Mouse (Mus musculus) neural tube, embryonic 13.5 days (tissue): ENCODE results near the gene Ak6. TPM values are rescaled to one million over a fixed set of nuclear protein-coding genes. Genes with fewer than 3 reads are reported as not detected.

Experiments used
- ATAC-seq: fragments of 200-750 bp; cut with Nextera tagmentation; 2 replicates; pipeline ENCODE4 v1.8.0; 2017; ENCODE audit warnings: low read depth, mild to moderate bottlenecking, moderate TSS enrichment, moderate library complexity
- H3K27ac ChIP-seq: fragments of 300-500 bp; sonication (generic); replicated peaks from 2 replicates; pipeline ENCODE4 v1.5.1; 2015; ENCODE audit warnings: moderate library complexity, mild to moderate bottlenecking, inconsistent platforms
- H3K27me3 ChIP-seq: fragments of 300-500 bp; sonication (generic); 2 replicates; pipeline ENCODE4 v1.6.1; 2015; ENCODE audit warnings: mild to moderate bottlenecking, inconsistent platforms
- H3K36me3 ChIP-seq: fragments of 300-500 bp; sonication (generic); 2 replicates; pipeline ENCODE4 v1.6.1; 2015; ENCODE audit warnings: mild to moderate bottlenecking, inconsistent platforms
- H3K4me1 ChIP-seq: fragments of 300-500 bp; sonication (generic); replicated peaks from 2 replicates; pipeline ENCODE4 v1.6.1; 2015; ENCODE audit warnings: inconsistent platforms
- H3K4me2 ChIP-seq: fragments of 300-500 bp; sonication (generic); 2 replicates; pipeline ENCODE4 v1.6.1; 2015; ENCODE audit warnings: inconsistent platforms, mild to moderate bottlenecking, moderate library complexity
- H3K4me3 ChIP-seq: fragments of 300-500 bp; sonication (generic); 2 replicates; pipeline ENCODE4 v1.5.1; 2015; ENCODE audit warnings: mild to moderate bottlenecking, inconsistent platforms
- H3K9ac ChIP-seq: fragments of 300-500 bp; sonication (generic); 2 replicates; pipeline ENCODE4 v1.6.1; 2015; ENCODE audit warnings: moderate library complexity, mild to moderate bottlenecking, inconsistent platforms
- H3K9me3 ChIP-seq: fragments of 300-500 bp; sonication (generic); 2 replicates; pipeline ENCODE4 v1.6.1; 2016; ENCODE audit warnings: inconsistent platforms
- WGBS: fragments of 180-500 bp; shearing (Covaris S2); methylation state at CpG from one replicate; pipeline ENCODE4 v1.1.7; 2015; 5-methylcytosine and 5-hydroxymethylcytosine counted together
- polyA plus RNA-seq: library from polyadenylated mRNA; unstranded; fragments of >200 nt; fragmentation: Nextera tagmentation; extraction: Ambion mirVana; gene quantifications from 2 replicates; pipeline ENCODE4 v1.2.1, GENCODE M21; 2015

Gene Ak6
- polyA plus RNA-seq, 1 experiment from 2014 or later, result 332 TPM

DNA sequence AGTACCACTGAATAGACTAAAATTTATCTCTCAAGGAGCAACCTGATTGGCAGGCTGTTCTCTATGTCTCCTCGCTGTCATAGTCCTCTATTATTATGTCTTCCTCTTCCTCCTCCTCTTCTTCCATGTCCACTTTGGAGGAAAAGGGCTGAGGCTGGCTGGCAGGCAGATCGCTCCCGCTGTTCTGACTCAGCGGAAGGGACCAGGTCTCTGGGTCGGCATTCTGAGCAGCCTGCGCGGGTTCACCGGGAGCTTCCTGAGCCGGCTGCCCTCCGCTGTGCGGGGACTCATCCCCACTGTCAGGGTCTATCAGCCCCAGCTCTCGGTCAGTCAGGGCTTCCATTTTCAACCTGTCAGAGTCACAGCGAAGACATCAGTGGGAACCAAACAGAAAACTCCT, 33.2 kb upstream of the Ak6 start:
- 78% methylated on average over 13 of the region's 13 CpGs for WGBS
- Histone ChIP-seq H3K4me2 (no peak overlapping the region), H3K4me3 (no peak overlapping the region), H3K9ac (no peak overlapping the region), H3K9me3 (no peaks in the 10 kb centered on the region), H3K36me3 (peaks cover 46% of the 10 kb centered on the region), H3K27me3 (peaks cover 25% of the 10 kb centered on the region), H3K27ac (no peak overlapping the region), H3K4me1 (peaks cover 9% of the 10 kb centered on the region)
- no peak for ATAC-seq

DNA sequence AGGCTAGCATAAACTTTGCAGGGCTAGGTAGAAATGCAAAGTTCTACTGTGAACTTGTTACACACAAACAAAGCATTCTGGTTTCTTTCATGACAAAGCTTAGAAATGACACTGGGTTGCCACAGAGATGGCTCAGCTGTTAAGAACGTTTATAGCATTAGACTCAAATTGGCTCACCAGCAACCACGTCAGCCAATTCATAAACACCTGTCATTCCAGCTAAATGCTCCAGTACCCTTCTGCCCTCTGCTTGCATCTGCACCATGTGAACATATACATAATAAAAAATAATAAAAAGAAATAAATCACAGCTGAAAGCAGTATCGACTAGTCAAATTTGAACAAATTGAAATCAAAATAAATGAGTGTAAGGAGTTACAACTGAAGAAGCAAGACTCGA, 28.5 kb upstream of the Ak6 start:
- H3K36me3 ChIP-seq, result peaks cover 81% of the 10 kb centered on the region
- H3K27me3 ChIP-seq, result peaks cover 15% of the 10 kb centered on the region
- H3K4me2 ChIP-seq, result no peak overlapping the region
- H3K9me3 ChIP-seq, result no peaks in the 10 kb centered on the region
- no peak overlapping the region for H3K9ac ChIP-seq
- WGBS, result 85% methylated on average over 4 of the region's 4 CpGs
- H3K4me1 ChIP-seq, result no peaks in the 10 kb centered on the region
- no peak overlapping the region for H3K27ac ChIP-seq
- no peak overlapping the region for H3K4me3 ChIP-seq
- ATAC-seq, result no peak

DNA sequence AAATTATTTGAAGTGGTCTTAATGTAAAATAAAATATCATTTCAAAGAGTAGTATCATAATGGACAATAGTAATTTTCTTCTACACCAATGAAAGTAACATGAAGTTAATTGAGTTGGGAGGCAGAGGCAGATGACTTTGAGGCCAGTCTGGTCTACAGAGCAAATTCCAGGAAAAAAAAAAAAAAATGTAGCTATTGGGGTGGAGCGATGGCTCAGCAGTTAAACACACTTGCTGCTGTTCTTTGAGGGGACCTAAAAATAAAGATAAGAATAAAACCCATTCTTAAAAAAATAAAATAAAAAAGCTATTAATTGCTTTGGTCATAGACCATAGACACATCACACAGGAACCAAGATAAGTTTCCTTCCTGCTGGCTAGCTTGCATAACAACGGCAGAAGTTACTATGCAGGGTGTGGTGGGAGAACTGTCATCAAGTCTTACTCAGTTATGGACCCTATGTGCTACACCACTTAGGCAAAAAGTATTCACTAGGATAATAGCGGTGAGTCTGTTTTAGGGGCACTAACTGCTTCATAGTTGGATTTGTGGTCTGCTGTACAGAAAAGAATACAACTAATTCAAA, 16.6 kb upstream of the Ak6 start:
- H3K27ac ChIP-seq, result no peak overlapping the region
- no peaks in the 10 kb centered on the region for H3K27me3 ChIP-seq
- ATAC-seq, result no peak
- no peaks in the 10 kb centered on the region for H3K9me3 ChIP-seq
- WGBS, result 95% methylated on average over 3 of the region's 3 CpGs
- H3K9ac ChIP-seq, result no peak overlapping the region
- H3K4me1 ChIP-seq, result no peaks in the 10 kb centered on the region
- peaks cover 77% of the 10 kb centered on the region for H3K36me3 ChIP-seq
- no peak overlapping the region for H3K4me2 ChIP-seq
- no peak overlapping the region for H3K4me3 ChIP-seq

DNA sequence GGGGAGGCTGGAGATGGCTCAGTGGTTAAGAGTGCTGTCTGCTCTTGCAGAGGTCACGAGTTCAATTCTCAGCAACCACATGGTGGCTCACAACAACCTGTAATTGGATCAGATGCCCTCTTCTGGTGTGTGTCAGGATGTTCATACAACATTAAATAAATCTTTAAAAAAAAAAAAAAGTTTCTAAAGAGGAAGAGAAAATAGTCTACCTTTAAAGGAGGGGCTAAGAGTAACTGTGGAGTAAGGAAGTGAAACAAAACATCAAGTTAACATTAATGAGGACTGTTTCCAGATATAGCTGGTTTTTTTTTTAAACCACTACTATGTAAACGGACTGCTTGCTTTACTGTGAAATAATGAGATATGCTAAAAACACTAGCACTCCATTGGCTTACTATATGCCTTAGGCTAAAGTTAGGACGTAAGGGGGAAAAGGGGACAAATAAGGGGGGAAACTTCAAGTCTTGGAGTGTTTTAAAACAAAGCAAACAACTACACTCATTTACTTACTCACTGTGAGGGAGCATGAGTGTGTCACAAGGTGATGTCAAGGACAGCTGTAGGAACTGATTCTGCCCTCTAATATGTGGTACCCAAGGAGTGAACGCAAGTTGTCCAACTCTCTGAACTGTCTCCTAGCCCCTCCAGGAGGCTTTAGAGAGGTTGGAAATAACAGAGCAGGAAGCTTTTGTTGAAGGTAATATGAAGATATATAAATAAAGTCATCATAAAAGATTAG, 8.1 kb upstream of the Ak6 start:
- no peaks in the 10 kb centered on the region for H3K27me3 ChIP-seq
- no peaks in the 10 kb centered on the region for H3K9me3 ChIP-seq
- no peaks in the 10 kb centered on the region for H3K4me1 ChIP-seq
- no peak overlapping the region for H3K27ac ChIP-seq
- no peak overlapping the region for H3K9ac ChIP-seq
- H3K36me3 ChIP-seq, result peaks cover 91% of the 10 kb centered on the region
- no peak overlapping the region for H3K4me2 ChIP-seq
- no peak for ATAC-seq
- no peak overlapping the region for H3K4me3 ChIP-seq
- 95% methylated on average over 4 of the region's 4 CpGs for WGBS

DNA sequence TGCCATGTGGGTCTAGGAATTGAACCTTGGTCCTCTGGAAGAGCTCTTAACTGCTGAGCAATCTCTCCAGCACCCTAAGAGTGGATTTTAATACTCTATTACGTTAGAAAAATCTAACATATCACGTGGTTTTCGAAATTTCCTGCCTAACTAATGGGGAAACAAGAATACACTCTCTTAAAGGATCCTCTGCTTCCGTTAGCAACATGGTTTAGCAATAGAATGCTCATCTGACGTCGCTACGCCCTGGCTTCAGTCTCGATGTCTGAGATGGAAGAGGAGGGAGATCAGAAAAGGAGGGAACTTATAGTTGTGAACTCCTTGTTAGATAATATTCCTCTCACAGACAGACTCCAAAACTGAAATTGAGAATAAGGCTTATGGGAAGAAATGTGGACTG, 2.6 kb upstream of the Ak6 start:
- Histone ChIP-seq H3K4me2 (no peak overlapping the region), H3K4me1 (peaks cover 12% of the 10 kb centered on the region), H3K9ac (no peak overlapping the region), H3K36me3 (peaks cover 46% of the 10 kb centered on the region), H3K27ac (no peak overlapping the region), H3K27me3 (no peaks in the 10 kb centered on the region), H3K4me3 (no peak overlapping the region), H3K9me3 (no peaks in the 10 kb centered on the region)
- 95% methylated on average over 8 of the region's 8 CpGs for WGBS
- no peak for ATAC-seq

DNA sequence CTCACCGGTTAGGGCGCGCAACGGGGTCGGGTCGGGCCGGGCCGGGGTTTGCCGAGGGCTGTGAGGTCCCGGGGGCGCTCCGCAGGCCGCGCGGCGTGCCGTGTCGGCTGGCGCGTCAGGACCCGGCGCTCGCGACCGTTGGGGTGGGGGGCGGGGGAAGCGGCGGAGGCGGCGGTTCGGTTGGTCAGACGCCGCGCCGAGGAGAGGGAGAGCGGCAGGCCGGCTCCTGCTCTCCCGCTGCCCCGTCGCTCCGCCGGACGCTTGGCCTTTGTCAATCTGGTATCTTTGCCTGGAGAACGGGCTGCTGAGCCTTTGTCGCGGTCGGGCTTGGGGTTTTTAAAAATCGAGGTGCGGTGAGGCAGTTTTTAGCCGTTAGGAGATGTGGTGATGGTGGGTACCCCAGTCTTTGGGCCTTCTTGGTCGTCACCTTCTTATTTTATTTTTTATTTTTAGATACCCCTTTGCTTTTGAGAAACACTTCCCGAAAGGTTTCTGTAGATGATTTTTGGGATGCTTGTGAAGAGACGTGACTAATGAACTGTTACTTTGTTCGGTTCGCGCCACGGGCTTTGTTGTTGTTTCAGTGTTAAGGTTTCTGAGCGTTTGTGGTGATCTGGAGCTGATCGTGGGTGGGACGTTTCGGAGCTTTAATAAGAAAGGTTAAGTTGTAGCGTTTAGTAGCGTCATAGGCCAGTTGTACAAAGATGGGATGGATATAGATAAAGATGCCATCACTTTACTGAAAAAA, 834 bp downstream of the Ak6 start, which contains the start of gene Taf9:
Gene Taf9 (plus strand): TSS at position 141 of the 748 bp plus-strand sequence.
- Histone ChIP-seq H3K27ac (peak within 1 kb of the TSS; percentile 97), H3K4me3 (peak within 1 kb of the TSS; percentile 97), H3K4me2 (peak within 1 kb of the TSS; percentile 93), H3K4me1 (peaks cover 12% of the 10 kb centered on the region), H3K27me3 (no peaks in the 10 kb centered on the region), H3K9ac (peak within 1 kb of the TSS; percentile 94), H3K9me3 (no peaks in the 10 kb centered on the region), H3K36me3 (peaks cover 20% of the 10 kb centered on the region)
- peak; percentile 74; the same call in 1 of the 2 replicates for ATAC-seq
- under 1% methylated on average over 60 of the region's 63 CpGs for WGBS

DNA sequence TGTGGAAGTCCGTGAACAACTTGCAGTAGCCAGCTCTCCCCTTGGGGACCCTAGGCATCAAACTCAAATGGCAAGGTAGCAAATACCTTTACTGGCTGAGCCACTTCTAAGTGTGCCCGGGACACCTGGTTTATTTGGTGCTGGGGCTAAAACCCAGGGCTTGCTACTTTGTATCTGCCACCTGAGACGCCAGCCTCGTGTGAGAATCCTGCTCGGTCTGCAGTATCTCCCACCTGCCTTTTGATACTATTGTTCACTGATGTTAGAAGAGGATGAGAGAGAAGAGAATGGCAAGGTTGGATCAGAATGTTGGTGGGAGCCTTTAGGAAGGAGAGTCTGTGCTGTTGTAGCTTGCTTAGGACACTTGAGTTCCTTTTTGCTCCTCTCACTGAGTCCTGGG, 7.3 kb downstream of the Ak6 start:
- Histone ChIP-seq H3K36me3 (peaks cover 19% of the 10 kb centered on the region), H3K27me3 (no peaks in the 10 kb centered on the region), H3K9me3 (no peaks in the 10 kb centered on the region), H3K4me3 (no peak overlapping the region), H3K4me2 (no peak overlapping the region), H3K27ac (no peak overlapping the region), H3K9ac (no peak overlapping the region), H3K4me1 (no peaks in the 10 kb centered on the region)
- 91% methylated on average over 5 of the region's 5 CpGs for WGBS
- no peak for ATAC-seq

DNA sequence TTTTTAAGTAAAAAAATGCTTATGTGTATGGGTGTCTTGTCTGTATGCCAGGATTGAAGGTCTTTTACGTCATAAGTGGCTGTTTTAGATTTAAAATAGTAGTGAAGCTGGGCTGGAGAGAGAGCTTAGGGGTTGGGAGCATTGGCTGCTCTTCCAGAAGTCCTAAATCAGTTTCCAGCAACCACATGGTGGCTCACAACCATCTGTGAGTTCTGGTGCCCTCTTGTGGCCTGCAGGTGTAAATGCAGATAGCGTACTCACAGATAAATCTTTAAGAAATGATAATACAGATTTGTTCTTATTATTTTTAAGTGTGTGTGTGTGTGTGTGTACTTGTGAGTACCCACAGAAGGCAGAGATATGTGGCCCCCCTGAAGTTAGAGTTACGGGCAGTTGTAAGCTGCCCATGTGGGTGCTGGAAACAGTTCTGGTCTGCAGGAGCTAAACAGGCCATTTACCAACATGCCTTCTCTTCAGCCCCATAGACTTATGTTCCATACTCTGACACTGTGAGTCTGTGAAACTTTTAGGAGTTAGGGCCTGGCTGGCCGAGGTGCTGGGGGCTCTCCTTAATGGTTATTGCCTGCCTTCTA, 9.2 kb downstream of the Ak6 start:
- no peak overlapping the region for H3K9ac ChIP-seq
- WGBS, result 47% methylated on average over 4 of the region's 4 CpGs

DNA sequence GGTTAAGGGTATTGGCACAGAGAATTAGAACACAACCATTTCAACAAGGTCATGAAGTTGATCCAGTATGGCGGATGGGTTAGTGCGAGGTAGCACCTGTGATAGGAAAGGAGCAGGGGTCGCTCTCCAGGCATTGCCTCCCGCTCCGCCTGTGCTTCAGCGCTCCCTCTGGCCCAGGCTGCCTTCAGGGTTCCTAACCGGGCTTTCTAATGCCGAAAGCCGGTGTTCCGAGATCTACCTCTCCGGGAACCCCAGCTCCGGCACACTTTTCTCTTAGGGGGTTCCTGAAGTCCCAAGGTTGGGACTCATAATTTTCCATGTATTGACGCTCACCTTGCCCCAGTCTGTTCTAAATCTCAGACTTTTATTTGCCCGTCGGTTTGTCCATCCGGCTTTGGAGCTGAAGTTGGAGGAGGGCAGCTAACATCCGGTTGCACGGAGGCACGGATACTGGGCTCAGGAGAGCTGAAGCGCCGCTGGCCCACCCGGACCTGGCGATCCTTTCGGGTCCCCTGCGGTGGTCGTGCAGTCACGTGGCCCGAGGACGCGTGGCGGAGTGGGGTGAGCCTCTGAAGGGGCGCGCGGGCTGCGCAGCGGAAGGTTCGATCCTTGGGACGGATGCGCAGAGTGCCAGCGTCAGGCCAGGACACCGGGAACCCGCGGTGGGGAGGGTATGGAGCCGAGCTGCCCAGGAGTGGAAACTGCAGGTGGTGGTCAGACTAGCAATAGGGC, 18.7 kb downstream of the Ak6 start, which contains the start of gene Ccdc125:
Gene Ccdc125 (plus strand): TSS at position 427 of the 732 bp plus-strand sequence.
- no peaks in the 10 kb centered on the region for H3K9me3 ChIP-seq
- H3K27me3 ChIP-seq, result peaks cover 14% of the 10 kb centered on the region
- H3K4me3 ChIP-seq, result peak within 1 kb of the TSS; percentile 51
- peaks cover 17% of the 10 kb centered on the region for H3K36me3 ChIP-seq
- peak within 1 kb of the TSS; percentile 73 for H3K9ac ChIP-seq
- peaks cover 11% of the 10 kb centered on the region; the same call in 1 of the 2 replicates for H3K4me1 ChIP-seq
- peak; percentile 61 for ATAC-seq
- under 1% methylated on average over 44 of the region's 44 CpGs for WGBS
- H3K4me2 ChIP-seq, result peak within 1 kb of the TSS; percentile 82
- no peak within 1 kb of the TSS for H3K27ac ChIP-seq

More for the DNA sequence above, 9.2 kb downstream of the Ak6 start:
- no peaks in the 10 kb centered on the region for H3K4me1 ChIP-seq
- H3K27ac ChIP-seq, result no peak overlapping the region
- H3K4me2 ChIP-seq, result no peak overlapping the region
- H3K4me3 ChIP-seq, result no peak overlapping the region
- H3K27me3 ChIP-seq, result no peaks in the 10 kb centered on the region
- H3K9me3 ChIP-seq, result no peaks in the 10 kb centered on the region
- H3K36me3 ChIP-seq, result peaks cover 33% of the 10 kb centered on the region
- peak; percentile 73; the same call in 1 of the 2 replicates for ATAC-seq

DNA sequence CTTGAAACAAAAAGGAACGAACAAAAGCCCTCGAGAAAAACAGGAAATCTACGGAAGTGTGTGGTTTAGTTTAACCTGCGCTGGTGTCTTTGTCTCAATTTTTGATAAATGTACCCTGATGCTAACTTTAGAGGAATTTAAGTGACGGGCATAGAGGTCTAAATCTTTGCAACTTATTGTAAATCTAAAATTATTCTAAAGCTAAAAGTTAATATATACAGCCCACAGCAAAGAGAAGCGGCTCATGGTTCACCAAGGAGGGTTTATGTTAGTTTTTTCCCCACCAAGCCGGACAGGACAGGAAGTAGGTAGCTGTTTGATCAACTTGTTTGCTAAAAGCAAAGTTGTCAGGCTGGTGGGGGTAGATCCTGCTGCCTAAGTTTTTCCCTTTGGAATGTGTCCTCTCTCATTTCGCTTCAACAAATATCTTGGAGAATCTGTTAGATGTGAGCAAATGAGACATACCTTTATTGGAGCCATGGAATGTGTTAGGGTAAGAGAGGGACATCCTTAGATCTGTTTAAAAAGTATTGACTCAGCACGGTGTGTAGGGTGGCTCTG, 19.5 kb downstream of the Ak6 start:
- Histone ChIP-seq H3K9me3 (no peaks in the 10 kb centered on the region), H3K9ac (peak overlapping the region; percentile 73), H3K27ac (no peak overlapping the region), H3K36me3 (peaks cover 15% of the 10 kb centered on the region), H3K4me3 (peak overlapping the region; percentile 51), H3K4me1 (peaks cover 11% of the 10 kb centered on the region; the same call in 1 of the 2 replicates), H3K27me3 (peaks cover 14% of the 10 kb centered on the region), H3K4me2 (peak overlapping the region; percentile 82)
- WGBS, result 65% methylated on average over 9 of the region's 9 CpGs
- no peak for ATAC-seq

DNA sequence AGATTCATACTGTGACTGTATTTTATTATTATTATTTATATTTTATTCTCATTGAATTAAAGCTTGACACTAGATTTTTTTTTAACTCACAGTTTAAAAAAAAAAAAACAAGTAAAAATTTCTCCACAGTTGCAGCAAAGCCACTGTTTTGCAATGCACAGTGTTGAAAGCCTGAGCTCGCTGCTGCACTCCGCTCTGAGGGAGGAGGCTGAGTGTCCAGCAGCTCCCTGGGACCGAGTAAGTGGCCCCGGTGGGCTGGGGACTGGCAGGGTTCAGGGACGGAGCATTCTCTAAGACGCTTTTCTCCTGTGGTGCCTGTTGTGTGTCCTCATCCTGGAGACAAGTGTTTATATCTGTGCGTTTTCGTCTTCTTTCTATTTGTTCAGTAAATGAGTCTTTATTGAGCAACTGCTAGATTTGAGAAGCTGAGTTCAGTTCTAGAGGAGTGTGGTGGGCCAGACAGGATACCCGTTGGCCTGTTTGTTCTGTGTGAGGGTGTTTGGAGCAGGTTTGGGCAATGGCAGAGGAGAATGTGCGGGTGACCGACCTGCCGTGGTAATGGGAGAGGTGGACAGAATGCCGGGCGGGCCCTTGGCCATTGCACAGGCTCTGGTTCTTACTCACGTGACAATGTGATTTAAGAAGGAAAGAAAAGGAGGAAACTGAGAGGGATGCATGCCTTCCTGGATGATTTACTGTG, 25.3 kb downstream of the Ak6 start:
- Histone ChIP-seq H3K27me3 (peaks cover under 1% of the 10 kb centered on the region; the same call in 1 of the 2 replicates), H3K9ac (no peak overlapping the region), H3K9me3 (no peaks in the 10 kb centered on the region), H3K4me2 (no peak overlapping the region), H3K4me1 (no peaks in the 10 kb centered on the region), H3K36me3 (no peaks in the 10 kb centered on the region), H3K4me3 (no peak overlapping the region), H3K27ac (no peak overlapping the region)
- 88% methylated on average over 15 of the region's 15 CpGs for WGBS
- ATAC-seq, result no peak
